Mouse (Mus musculus) skeletal muscle tissue, postnatal 0 days (tissue): ENCODE measurements around the gene Sympk. TPM values are rescaled to one million over a fixed set of nuclear protein-coding genes. Genes with fewer than 3 reads are reported as not detected.

Source experiments
- microRNA-seq, 2 experiments: library from miRNA; unstranded; fragments of <30 nt; microRNA quantifications; one replicate each; pipeline ENCODE4; 2016
- polyA plus RNA-seq: library from polyadenylated mRNA; unstranded; fragments of >200 nt; fragmentation: Nextera tagmentation; extraction: Ambion mirVana; gene quantifications from 2 replicates; pipeline ENCODE4 v1.2.1, GENCODE M21; 2015

The Sympk gene
- 16.8 and 18.7 TPM in 2 replicates for polyA plus RNA-seq

DNA sequence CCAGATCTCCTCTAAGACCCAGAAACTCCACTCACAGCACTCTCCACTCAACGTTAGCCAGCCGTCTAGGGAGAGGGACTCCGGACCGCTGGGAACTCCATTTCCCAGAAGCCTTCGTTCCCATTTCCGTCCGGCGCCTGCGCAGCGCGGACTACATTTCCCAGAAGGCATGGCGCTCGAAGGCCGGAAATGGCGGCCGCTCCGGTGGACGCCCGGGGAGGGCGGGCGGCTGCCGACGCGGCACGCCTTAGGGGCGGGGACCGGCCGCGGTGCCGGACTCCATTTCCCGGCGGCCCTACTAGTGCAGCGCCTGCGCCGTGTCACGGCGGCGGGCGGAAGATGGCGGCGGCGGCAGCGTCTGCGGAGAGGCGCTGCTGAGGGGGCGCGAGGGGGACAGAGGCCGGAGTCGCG, at the start of gene Sympk:
TSS of gene Sympk (plus strand) at position 282 of the 411 bp plus-strand sequence.

DNA sequence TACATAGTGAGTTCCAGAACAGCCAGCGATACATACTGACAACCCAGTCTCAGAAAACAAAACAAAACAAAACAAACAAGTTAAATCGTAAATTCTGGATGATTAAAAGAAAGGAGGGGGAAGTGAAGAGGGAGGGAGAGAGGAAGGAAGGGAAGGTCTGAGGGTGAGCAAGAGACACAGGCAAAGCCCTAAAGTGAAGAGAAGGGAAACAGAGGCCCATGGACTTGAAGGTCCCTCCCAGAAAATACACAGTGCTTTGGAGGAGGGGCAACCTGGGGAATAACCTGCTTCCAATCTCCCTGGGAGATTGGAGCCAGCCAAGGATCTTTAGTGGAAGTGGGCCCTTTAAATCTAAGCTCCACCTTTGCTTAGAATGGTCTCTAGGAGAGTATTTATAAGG, 37.1 kb upstream of the Sympk start, which contains the start of gene Nanos2:
TSS of gene Nanos2 (plus strand) at position 301 of the 400 bp plus-strand sequence.

DNA sequence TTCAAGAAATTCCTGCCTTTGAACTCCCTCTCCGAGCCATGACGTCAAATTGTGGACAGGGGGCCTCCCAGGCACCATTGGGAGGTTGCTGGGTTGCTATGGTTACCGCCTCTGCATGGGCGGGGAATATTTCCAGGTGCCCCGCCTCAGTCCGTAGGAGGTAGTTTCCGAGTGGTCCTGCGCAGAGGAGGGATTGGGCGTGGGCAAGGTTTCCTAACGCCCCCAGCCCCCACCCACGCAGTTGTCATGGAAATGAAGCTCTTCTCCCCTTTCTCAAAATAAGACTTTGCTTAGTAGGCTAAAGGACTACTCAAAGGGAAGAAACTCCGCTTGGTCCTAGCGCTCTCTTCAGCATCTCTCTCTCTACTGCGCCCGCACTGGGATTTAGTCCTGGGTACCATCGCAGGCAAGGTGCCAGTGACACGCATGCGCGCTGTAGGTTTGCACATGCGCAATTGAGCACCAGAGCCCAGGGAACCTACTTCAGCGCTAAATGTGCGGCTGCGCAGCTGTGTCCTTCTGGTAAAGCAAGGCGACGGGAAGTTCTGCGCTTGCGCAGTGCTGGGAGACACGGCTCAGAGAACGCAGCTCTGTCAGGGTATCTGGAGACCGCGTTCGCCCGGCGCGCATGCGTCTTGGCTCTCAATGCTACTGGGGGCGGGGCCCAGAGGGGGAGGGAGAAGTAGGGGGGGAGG, 33.4 kb upstream of the Sympk start, which contains the start of gene Mypop:
TSS of gene Mypop (plus strand) at position 645 of the 695 bp plus-strand sequence.

DNA sequence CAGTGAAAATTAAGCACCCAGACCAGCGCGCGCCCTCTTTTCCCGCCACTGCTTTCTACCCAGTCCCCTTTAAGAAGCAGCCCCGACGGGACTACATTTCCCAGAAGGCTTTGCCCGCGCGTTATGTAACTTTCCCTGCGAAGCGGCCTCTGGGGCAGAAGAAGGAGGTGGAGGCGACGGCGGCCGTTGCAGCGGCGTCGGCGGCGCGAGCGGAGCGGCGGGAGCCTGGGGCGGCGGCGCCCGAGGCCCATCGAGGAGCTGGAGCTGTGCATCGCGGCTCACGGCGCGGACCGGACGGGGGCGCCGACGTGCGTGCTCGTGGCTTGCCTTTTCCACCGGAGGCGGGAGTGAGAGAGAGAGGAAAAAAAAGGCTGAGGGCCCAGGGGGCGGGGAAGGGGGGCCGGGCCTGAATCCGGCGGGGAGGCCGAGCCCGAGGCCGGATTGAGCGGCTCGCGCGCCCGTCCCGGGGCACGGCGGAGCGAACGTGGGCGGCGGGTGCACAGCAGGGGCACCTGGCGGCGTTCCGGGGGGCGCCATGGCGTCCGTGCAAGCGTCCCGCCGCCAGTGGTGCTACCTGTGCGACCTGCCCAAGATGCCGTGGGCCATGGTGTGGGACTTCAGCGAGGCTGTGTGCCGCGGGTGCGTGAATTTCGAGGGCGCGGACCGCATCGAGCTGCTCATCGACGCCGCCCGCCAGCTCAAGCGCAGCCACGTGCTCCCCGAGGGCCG, 20.1 kb upstream of the Sympk start, which contains the start of gene Irf2bp1:
TSS of gene Irf2bp1 (plus strand) at position 143 of the 729 bp plus-strand sequence.

DNA sequence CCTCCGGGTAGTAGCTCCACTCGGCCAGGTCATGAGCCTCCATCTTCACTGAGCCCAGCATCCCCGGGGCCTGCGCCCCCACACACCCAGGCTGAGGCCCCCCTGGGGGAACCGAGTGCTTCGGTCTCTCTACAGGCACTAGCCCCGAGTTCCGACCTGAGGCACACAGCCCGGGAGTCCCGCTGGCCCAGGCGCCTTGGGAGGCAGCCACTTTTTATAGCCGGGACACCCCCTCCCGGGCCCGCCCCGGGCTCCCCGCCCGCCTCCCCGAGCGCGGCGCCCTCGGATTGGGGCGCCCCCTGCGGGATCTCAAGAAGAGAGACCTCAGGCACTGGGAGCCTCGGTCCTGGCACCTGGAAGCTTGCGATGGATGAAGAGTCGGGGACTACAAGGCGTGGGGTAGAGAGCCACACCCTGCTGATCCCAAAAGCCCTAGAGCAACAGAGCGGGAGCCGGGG, 791 bp upstream of the Sympk start, which contains the start of gene Foxa3:
TSS of gene Foxa3 (minus strand) at position 182 of the 458 bp plus-strand sequence.

DNA sequence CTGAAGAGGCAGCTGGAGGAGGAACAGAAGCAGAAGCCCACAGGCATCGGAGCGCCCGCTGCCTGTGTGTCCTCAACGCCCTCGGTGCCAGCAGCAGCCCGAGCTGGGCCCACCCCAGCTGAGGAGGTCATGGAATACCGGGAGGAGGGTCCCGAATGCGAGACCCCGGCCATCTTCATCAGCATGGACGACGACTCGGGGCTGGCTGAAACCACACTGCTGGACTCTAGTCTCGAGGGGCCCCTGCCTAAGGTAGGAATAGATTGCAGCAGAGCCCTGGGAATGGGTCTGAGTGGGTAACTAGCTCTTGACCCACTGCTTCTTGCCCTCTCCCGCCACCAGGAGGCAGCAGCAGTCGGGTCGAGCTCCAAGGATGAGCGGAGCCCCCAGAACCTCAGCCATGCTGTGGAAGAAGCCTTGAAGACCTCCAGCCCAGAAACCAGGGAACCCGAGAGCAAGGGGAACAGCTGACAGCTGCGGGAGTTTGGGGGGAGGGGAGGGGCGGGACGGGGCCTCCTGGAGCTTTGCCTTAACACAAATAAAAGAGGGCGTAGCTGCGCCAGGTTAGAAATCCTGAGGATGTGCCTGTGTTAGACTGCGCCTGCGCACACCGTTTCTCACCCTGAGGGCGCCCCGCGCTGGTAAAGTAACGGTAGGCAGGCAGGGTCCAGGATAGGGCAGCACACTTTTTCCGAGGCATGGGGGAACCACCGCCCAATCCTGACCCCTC, 30.0 kb downstream of the Sympk start, which contains the start of gene Rsph6a:
TSS of gene Rsph6a (plus strand) at position 644 of the 730 bp plus-strand sequence.

DNA sequence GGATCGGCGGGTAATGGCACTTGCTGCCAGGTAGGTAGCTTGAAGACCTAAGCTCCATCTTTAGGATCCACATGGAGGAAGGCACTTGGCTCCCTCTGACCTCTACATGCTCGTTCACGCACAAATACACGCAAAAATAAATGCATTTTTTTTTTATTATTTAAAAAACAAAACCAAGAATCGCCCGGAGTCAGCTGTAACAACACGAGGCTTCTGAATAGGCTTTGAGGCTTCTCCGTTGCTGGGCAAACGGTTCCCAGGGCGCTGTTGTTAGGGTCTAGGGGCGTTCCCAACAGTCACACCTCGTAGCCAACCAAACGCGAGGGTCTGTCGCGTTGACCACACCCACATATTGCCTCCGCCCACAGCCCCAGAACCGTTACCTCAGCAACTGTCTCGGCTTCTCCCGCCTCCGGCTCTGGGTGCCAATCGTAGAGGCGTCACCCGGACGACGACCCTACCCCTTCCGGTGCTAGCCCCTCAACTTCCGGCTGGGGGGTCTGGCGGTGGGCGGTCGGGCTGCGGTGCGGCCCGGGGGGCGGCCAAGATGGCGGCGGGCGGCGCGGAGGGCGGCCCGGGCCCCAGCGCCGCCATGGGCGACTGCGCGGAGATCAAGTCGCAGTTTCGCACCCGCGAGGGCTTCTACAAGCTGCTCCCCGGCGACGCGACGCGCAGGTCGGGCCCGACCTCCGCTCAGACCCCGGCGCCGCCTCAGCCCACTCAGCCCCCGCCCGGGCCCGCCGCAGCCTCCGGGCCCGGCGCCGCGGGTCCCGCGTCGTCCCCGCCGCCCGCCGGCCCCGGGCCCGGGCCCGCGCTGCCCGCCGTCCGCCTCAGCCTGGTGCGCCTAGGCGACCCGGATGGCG, 51.8 kb downstream of the Sympk start, which contains the start of gene Dmwd:
TSS of gene Dmwd (plus strand) at position 505 of the 863 bp plus-strand sequence.

DNA sequence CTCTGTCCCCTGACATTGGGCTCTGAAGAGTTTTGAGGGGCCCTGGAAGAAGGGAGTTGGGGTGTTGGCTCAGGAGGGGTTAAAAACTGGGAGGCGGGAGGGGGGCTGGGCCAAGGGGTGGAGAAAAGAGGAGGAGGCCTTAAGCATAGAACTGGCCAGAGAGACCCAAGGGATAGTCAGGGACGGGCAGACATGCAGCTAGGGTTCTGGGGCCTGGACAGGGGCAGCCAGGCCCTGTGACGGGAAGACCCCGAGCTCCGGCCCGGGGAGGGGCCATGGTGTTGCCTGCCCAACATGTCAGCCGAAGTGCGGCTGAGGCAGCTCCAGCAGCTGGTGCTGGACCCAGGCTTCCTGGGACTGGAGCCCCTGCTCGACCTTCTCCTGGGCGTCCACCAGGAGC, 59.5 kb downstream of the Sympk start, which contains the start of gene Dmpk:
TSS of gene Dmpk (plus strand) at position 149 of the 400 bp plus-strand sequence.

DNA sequence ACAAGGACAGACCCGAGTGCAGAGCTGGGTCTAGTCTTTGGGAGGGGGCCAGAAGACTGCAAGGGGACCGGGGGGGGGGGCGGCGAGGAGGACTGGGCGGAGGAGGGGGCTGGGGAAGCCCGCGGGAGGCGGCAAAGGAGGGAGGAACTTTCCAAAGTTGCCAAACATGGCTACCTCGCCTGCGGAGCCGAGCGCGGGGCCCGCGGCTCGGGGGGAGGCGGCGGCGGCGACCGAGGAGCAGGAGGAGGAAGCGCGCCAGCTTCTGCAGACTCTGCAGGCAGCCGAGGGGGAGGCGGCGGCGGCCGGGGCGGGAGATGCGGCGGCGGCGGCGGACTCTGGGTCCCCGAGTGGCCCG, 70.3 kb downstream of the Sympk start, which contains the start of gene Six5:
TSS of gene Six5 (plus strand) at position 124 of the 355 bp plus-strand sequence.

Small RNA genes within 50 kb of the gene (microRNA-seq; reads per million reads assigned to microRNA genes)
- gene Mir3100 = 6.2 to 7.7 reads per million in 2 experiments

Other genes starting within 250 kb of the Sympk start
- not detected in 2 replicates for gene Psg19, start 225.9 kb upstream of the Sympk start, polyA plus RNA-seq
- not detected in 2 replicates for gene Psg17, start 202.8 kb upstream of the Sympk start, polyA plus RNA-seq
- gene Mill2, start 184.4 kb upstream of the Sympk start, polyA plus RNA-seq = 0.94 and 1.0 TPM in 2 replicates
- 1.4 and 1.9 TPM in 2 replicates for gene Pglyrp1, start 153.0 kb upstream of the Sympk start, polyA plus RNA-seq
- gene Ccdc61, start 114.0 kb upstream of the Sympk start, polyA plus RNA-seq = 11.4 and 14.7 TPM in 2 replicates
- 0.29 and 0.33 TPM in 2 replicates for gene Nova2, start 98.5 kb upstream of the Sympk start, polyA plus RNA-seq
- gene Nanos2, start 37.0 kb upstream of the Sympk start, polyA plus RNA-seq = not detected in 2 replicates
- gene Mypop, start 33.1 kb upstream of the Sympk start, polyA plus RNA-seq = 1.3 and 1.5 TPM in 2 replicates
- 12.3 and 16.4 TPM in 2 replicates for gene Irf2bp1, start 20.3 kb upstream of the Sympk start, polyA plus RNA-seq
- gene Foxa3, start 839 bp upstream of the Sympk start, polyA plus RNA-seq = 0.22 TPM in 1 of 2 replicates, not detected in the other
- gene Rsph6a, start 30.3 kb downstream of the Sympk start, polyA plus RNA-seq = not detected in 2 replicates
- gene Dmwd, start 51.9 kb downstream of the Sympk start, polyA plus RNA-seq = 14.4 and 14.7 TPM in 2 replicates
- gene Dmpk, start 59.5 kb downstream of the Sympk start, polyA plus RNA-seq = 145 and 149 TPM in 2 replicates
- 3.9 and 4.8 TPM in 2 replicates for gene Six5, start 70.2 kb downstream of the Sympk start, polyA plus RNA-seq
- gene Gm4969, start 94.0 kb downstream of the Sympk start, polyA plus RNA-seq = 0.30 and 0.65 TPM in 2 replicates
- 5.7 and 6.0 TPM in 2 replicates for gene Fbxo46, start 95.5 kb downstream of the Sympk start, polyA plus RNA-seq
- 7.6 and 8.3 TPM in 2 replicates for gene Qpctl, start 124.9 kb downstream of the Sympk start, polyA plus RNA-seq
- 73.1 and 81.1 TPM in 2 replicates for gene Snrpd2, start 125.3 kb downstream of the Sympk start, polyA plus RNA-seq
- gene Gipr, start 141.8 kb downstream of the Sympk start, polyA plus RNA-seq = 0.15 and 0.72 TPM in 2 replicates
- 4.9 and 5.0 TPM in 2 replicates for gene Eml2, start 152.0 kb downstream of the Sympk start, polyA plus RNA-seq
- gene Gpr4, start 188.2 kb downstream of the Sympk start, polyA plus RNA-seq = 1.3 TPM in 2 replicates
- gene Opa3, start 204.0 kb downstream of the Sympk start, polyA plus RNA-seq = 22.8 and 24.1 TPM in 2 replicates
- gene Vasp, start 247.4 kb downstream of the Sympk start, polyA plus RNA-seq = 41.2 and 52.3 TPM in 2 replicates